Mouse (Mus musculus) lung, postnatal 36 days (tissue): ENCODE measurements at regions not wholly inside any gene's neighbourhood (a gene's known extent, or its start where the extent isn't known, plus 50 kb on each side); places are given as distances from the start of the nearest gene placed in this dataset.

Experiments used
- DNase-seq: peaks from one replicate; pipeline ENCODE4 v3.0.0; 2022; ENCODE audit warnings: mixed read lengths

DNA sequence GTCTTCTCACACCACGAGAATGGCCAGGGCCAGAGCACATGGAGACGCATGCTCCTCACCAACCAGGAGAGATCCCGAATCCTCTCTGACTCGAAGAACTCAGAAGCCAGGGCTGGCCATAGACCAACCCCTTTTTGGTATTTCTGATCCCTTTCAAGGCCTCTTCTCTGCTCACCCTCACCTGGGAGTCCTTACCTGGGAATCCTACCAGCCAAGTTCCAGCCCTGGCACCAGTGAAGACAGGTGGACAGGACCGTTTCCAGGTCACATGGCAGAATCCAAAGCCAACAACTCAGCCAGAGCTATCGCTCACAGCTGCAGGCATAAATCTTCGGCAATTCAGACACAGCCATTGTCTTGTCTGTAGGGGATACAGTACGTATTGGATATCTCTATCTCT lies 626.2 kb upstream of the Fam19a5 start:
- DNase-seq, result no peak

GRCm38 (mm10) chr15:86919704-86920103 lies 624.4 kb upstream of the Fam19a5 start:
- DNase-seq, result no peak

DNA sequence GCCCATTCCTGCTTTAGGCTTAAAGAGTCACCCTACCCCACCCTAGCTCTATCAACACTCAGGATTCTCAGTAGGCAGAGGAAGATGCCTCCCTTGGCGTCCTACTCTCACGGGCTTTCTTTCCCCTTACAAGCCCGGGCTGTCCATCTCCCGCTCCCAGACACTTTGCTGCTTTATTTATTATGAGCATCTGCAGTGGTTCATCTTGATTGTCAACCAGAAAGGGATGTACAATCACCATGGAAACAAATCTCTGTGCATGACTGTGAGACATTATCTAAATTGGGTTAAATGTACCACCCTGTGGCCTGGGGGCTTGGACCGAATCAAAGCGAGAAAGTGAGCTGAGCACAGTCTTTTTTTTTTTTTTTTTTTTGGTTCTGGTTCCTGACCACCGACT lies 623.9 kb upstream of the Fam19a5 start:
- DNase-seq, result no peak

DNA sequence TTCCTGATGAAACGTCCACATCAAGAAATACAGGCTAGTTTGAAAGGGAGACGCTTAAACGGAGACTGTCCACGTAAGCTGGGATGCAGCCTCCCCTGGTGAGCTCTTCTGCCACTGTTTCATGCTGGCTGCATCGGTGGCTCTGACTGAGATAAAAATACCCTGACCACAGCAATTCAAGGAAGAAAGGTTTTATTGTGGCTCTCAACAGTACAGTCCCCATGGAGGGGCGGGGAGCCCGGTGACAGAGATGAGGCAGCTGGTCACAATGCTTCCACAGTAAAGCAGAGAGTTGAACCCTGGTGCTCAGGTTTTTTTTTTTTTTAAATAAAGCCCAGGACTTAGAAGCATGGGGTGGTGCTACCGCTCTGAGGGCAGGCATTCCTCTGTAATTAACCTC lies 622.7 kb upstream of the Fam19a5 start:
- no peak for DNase-seq

GRCm38 (mm10) chr15:86925081-86925749 lies 618.9 kb upstream of the Fam19a5 start:
- no peak for DNase-seq

DNA sequence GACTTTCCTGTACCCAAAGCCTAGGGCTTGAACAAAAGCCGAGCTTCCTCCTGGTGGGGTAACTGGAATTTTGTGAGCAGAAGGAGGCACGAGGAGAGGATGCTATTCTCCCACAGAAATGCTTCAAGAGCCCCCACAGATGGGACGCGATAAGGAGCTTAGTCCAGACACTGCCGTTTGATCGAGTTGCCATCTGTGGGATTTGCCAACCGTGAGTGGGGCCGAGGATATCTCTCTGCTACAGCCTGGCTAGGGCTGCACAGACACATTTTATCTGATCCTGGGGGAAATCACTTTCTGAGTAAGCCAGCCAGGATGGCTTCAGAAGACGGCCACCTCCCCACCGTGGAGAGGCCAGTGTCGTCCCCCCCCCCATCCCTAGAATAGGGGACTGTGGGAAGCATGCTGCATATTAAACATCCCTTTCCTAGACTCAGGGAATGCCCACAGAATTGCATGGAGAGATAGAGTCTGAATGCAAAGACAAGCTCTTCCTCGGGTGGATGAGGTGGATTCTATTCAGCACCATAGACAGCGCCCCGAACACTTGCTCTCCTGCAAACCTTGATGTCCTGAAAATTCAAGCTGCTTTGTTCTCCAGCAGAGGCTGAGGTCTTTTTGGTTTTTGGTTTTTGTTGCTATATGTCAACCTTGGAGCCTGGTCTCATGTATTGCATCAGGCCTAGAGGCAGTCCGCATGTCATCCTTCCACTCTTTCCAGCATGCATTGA lies 611.6 kb upstream of the Fam19a5 start:
- DNase-seq, result peak; percentile 6

DNA sequence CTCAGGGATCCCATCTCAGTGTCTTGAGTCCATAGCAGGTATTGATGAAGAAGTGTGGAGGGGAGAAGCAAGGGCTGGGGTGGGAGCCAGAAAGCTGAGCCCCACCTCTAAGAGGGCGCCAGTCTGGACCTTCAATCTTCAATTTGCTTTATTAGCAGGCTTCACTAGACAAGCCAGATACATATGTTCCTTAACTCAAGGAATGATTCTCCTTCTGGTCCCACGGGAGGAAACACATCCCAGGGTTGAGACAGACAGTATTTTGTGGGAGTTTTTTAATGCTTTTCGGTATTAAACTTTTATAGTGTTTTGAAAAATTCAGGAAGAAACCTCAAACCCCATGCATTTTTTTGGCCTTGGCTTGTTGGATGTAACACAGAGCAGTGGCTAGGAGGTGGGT lies 606.7 kb upstream of the Fam19a5 start:
- DNase-seq, result no peak

DNA sequence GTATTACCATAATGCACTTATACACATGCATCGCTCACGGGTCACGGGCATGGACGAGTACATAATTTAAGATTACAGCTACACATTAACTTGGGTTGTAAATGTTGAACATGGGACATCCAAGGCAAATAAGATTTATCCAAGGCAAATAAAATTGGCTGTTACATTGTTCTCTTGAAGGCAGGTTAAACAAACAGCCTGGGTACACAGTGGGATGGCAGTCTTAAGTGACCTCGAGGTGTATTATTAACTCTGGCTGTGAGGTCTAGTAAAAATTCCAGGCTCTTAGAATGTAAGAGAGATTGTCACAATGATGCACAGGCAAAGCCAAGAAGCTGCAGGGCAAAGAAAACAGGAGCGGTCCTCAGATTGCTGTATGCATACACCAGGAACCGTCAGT lies 599.6 kb upstream of the Fam19a5 start:
- no peak for DNase-seq

DNA sequence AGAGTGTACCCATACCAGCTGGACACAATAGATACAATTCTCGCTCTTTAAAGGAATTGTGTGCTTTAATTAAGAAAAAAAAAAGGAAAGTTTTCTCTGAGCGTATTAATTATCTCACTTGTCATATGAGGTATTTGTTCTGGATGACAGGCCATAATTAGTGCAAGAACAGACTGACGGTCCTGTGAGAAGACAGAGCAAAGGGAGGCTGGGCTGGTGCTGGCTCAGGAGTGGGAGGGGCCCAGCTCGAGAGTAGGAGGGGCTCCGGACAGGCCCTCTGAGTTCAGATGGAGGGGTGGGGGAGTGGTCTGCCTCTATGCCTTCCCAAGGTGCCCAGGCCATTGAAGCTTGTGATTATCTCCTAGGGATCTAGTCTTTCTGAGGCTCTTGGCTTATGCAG lies 591.5 kb upstream of the Fam19a5 start:
- no peak for DNase-seq

DNA sequence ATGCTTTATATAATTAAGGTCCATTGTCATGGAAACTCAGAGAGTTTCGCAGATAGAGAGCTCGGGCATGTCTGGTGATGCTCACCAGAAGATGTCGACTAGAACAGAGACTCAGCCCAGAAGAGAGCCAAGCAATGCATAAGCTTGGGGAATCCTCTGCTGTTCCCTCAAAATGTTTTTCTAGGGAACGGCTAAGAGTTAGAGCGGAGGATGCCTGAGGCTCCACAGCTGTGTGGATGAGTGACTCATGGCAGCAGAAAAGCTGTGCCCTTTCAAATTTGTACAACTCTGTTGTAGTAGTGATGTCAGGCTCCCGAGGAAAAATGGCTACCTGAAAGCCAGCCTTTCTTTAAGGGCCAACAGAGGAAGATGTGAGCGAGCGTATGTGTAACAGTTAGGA lies 586.2 kb upstream of the Fam19a5 start:
- no peak for DNase-seq

GRCm38 (mm10) chr15:86962921-86963320 lies 581.2 kb upstream of the Fam19a5 start:
- DNase-seq, result no peak

GRCm38 (mm10) chr15:86963486-86963885 lies 580.6 kb upstream of the Fam19a5 start:
- no peak for DNase-seq

GRCm38 (mm10) chr15:86971436-86971835 lies 572.7 kb upstream of the Fam19a5 start:
- no peak for DNase-seq

DNA sequence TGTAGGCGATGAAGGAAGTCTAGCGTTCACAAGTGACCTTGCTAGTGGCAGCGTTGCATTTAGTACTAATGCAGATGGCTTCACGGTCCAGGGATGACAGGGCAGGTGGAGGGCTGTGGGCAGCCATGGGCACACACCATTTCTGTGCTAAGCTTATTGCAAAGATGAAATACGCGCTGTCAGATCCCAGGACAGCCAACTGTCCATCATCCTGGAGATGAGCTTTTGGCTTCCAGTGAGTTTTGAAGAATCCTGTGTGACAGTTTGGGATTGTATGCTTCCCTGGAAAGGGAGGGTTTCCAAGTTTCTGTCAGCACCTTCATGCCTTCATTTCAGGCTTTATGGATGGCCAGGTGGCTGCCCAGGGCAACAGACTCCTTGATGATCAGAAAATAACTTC lies 547.9 kb upstream of the Fam19a5 start:
- no peak for DNase-seq

DNA sequence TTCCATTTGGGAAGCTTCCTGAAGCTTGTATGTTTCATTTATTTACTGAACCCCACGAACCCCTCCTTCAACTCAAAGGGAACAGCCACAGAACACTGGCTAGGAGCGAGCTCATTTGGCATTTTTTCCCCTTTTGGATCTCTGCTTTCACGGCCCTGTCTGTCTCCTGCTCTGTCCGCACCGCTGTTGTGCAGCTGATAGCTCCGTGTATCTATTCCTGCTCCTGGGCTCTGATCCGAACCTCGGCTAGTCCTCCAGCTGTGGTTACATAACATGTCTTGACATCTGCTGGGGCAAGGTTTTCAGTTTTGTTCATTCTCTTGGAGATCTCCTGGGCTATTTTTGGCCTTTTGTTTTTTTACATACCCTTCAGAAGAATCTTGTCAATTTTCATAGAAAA lies 525.1 kb upstream of the Fam19a5 start:
- peak; percentile 3 for DNase-seq

GRCm38 (mm10) chr15:87045971-87046370 lies 498.1 kb upstream of the Fam19a5 start:
- no peak for DNase-seq

DNA sequence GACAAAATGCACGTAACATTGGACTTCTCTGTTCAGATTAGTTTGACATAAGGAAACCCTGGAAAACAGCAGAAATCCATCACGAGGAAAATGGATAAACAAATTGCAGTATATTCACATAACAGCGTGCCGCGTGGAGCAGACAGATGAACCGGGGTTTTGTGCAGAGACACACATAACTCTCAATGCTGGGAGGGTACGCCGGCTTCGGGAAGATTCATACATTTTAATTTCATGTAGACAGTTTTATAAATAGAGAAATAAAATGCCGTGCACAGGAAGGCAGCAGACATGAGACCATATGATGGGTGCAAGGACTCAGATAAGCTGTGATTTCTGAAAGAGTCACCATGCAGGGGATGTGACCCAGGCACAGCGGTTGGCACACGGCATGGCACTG lies 489.9 kb upstream of the Fam19a5 start:
- no peak for DNase-seq

GRCm38 (mm10) chr15:87064890-87065289 lies 479.2 kb upstream of the Fam19a5 start:
- no peak for DNase-seq

GRCm38 (mm10) chr15:87068261-87068660 lies 475.8 kb upstream of the Fam19a5 start:
- no peak for DNase-seq

GRCm38 (mm10) chr15:87074559-87074958 lies 469.5 kb upstream of the Fam19a5 start:
- peak; percentile 3 for DNase-seq

DNA sequence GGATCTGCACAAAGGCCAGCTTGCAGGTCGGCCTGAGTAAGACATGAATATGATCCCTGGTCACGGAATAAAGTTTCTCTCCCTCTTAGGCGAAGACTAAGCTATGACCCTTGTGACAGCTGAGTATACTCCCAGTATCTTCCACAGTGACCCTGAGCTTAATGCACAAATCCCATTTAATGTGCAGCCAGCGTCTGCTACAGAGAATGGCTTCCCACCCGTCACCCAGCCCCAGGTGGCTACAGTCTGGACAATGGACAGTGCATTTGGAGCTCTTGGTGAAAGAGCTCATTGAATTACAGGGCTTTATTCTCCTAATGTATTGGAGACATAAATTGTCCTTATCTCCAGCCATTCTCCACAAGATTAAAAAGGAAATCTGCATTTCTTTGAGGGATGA lies 454.3 kb upstream of the Fam19a5 start:
- DNase-seq, result no peak

DNA sequence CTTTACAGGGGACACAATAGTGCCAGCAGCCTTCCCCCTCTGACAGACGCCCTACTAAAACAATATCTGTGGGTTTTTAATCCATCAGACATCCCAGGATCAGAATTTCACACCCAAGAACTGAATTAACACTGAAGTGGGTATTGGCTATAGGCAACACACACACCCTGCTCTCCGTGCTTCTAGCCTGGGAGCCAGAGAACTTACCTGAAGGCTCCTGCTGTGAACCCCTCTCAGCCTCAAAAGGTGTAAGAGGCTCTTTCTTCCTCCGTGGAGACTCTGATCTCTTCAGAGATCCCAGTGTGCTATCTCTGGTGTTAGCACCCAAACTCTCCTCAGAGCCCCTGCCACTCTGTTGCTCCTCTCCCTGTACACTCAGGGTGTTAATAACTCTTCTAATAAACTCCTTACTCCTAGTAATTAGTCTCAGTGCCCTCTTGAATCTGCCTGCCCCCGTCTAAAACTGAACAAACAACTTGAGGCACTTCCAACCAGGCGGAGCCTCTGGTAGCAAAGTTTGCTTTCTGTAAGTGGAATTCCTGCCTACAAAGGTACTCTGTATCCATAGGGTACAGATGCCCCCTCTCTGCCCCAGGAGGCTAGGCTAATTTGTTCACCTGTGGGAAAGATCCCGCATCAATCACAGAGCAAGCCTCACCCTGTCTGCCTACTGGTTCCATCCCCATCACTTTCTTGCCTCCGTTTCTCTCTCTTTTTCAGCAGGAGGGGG lies 452.9 kb upstream of the Fam19a5 start:
- DNase-seq, result peak; percentile 28

- DNase-seq, result no peak
These were observed 446.9 kb upstream of the Fam19a5 start for GRCm38 (mm10) chr15:87097206-87097605.

DNA sequence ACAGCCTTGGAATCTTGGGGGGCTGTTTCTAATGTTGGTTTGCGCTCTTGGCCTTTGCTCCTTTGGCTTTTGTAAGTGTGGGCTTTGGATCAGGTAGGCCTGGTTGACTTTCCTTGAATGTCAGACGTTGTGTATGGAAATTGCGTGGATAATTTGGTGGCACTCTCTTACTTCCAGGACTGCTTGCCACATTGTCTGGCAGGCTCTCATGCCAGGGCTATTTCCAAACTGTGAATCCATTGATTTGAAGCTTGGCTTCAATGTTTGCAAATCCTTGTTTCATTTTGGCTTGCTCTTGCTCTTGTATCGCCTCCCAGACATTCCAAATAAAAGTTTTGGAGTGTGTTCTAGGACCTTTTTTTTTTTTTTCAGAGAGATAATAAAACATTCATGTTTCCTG lies 443.0 kb upstream of the Fam19a5 start:
- no peak for DNase-seq
